In genomic region chr7:66597900-66598299, GRCm38 (mm10) we compare ENCODE assay signal across 22 mouse cellular contexts.
"Had no signal": no experiment of that assay in that cellular context is flagged by ENCODE, and none has a peak within 500 bp of the region (broad histone marks: within the 10 kb centered on the region; RNA-seq: fewer than 3 reads in every experiment).

No protein-coding gene starts in this region.

- H3K27ac ChIP-seq: liver, embryonic 13.5 days; liver, embryonic 15.5 days; lung, embryonic 15.5 days; macrophage; midbrain, embryonic 13.5 days; neural tube, embryonic 13.5 days; neural tube, embryonic 15.5 days; stomach, embryonic 15.5 days; stomach, postnatal 0 days had no signal

- H3K4me2 ChIP-seq: liver, embryonic 13.5 days; liver, embryonic 15.5 days; lung, embryonic 15.5 days; midbrain, embryonic 11.5 days; midbrain, embryonic 13.5 days; neural tube, embryonic 13.5 days; neural tube, embryonic 15.5 days; stomach, embryonic 15.5 days had no signal

- H3K9ac ChIP-seq: liver, embryonic 13.5 days; liver, embryonic 15.5 days; liver, postnatal 0 days; lung, embryonic 15.5 days; midbrain, embryonic 13.5 days; neural tube, embryonic 13.5 days; neural tube, embryonic 15.5 days; stomach, embryonic 15.5 days had no signal

- H3K9me3 ChIP-seq: liver, embryonic 13.5 days; liver, embryonic 15.5 days; lung, embryonic 15.5 days; megakaryocyte, embryonic 14.5 days; midbrain, embryonic 13.5 days; neural tube, embryonic 13.5 days; neural tube, embryonic 15.5 days; stomach, embryonic 15.5 days had no signal

- H3K4me1 ChIP-seq: liver, embryonic 13.5 days; liver, embryonic 15.5 days; midbrain, embryonic 13.5 days; neural tube, embryonic 13.5 days; neural tube, embryonic 15.5 days; stomach, embryonic 15.5 days had no signal

- H3K36me3 ChIP-seq: liver, embryonic 13.5 days; liver, embryonic 15.5 days; lung, embryonic 15.5 days; midbrain, embryonic 13.5 days; neural tube, embryonic 13.5 days; neural tube, embryonic 15.5 days; stomach, embryonic 15.5 days had no signal

- ATAC-seq: liver, postnatal 0 days; midbrain, embryonic 13.5 days; midbrain, embryonic 16.5 days had no signal

- DNase-seq: liver, embryonic 13.5 days; liver, postnatal 0 days; lung, adult 2 months; lung, postnatal 10 days; retina, postnatal 1 day; right cerebral cortex, adult 18-20 months; right cerebral cortex, postnatal 25 days; right cerebral cortex, postnatal 4 days; thymus, adult 2 months; thymus, postnatal 25 days; thymus, postnatal 4 days had no signal

- H3K4me3 ChIP-seq: liver, embryonic 13.5 days; liver, embryonic 15.5 days; lung, embryonic 15.5 days; megakaryocyte, embryonic 14.5 days; midbrain, embryonic 13.5 days; neural tube, embryonic 13.5 days; neural tube, embryonic 15.5 days; stomach, embryonic 15.5 days had no signal

- H3K27me3 ChIP-seq: liver, embryonic 13.5 days; liver, embryonic 15.5 days; lung, embryonic 15.5 days; megakaryocyte, embryonic 14.5 days; midbrain, embryonic 13.5 days; neural tube, embryonic 13.5 days; neural tube, embryonic 15.5 days; stomach, embryonic 15.5 days had no signal
